Mouse (Mus musculus): ENCODE data around the gene Gprc5d. TPM values are rescaled to one million over a fixed set of nuclear protein-coding genes. Genes with fewer than 3 reads are reported as not detected.

Gene Gprc5d
- polyA plus RNA-seq, 1 experiment from 2014 or later, result not detected

DNA sequence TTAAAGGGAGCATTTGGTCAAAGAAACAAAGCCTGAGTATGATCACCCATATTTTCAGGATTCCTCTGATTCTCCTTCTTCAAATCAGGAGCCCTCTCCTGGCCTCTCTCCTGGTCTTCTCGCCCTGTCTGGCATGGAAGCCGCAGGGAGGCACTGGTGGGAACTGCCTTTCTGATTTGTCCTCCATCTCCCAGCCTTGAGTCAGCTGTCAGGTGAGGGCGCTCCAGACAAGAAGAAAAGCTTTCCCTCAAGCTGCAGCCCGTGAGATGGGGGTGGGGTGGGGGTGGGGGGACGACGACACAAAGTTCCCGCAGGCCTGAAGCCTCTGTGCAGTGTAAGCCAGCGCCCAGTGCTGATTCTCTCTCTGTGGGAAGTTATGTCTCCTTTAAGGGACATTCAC lies 28.3 kb downstream of the Gprc5d start:
- no peak overlapping the region for H3K4me2 ChIP-seq (replicated peaks)
- H3K4me1 ChIP-seq, result peaks cover 5% of the 10 kb centered on the region; the same call in 1 of the 2 replicates
- H3K9ac ChIP-seq, result no peak overlapping the region
- no peak overlapping the region for H3K27ac ChIP-seq
- H3K4me3 ChIP-seq, result no peak overlapping the region
- WGBS, result 18% methylated on average over 8 of the region's 8 CpGs
- no peak for ATAC-seq (ENCODE audit: insufficient number of reproducible peaks, insufficient read depth, low FRiP score, low TSS enrichment)
- H3K27me3 ChIP-seq, result no peaks in the 10 kb centered on the region
- H3K36me3 ChIP-seq, result no peaks in the 10 kb centered on the region
- no peaks in the 10 kb centered on the region for H3K9me3 ChIP-seq

DNA sequence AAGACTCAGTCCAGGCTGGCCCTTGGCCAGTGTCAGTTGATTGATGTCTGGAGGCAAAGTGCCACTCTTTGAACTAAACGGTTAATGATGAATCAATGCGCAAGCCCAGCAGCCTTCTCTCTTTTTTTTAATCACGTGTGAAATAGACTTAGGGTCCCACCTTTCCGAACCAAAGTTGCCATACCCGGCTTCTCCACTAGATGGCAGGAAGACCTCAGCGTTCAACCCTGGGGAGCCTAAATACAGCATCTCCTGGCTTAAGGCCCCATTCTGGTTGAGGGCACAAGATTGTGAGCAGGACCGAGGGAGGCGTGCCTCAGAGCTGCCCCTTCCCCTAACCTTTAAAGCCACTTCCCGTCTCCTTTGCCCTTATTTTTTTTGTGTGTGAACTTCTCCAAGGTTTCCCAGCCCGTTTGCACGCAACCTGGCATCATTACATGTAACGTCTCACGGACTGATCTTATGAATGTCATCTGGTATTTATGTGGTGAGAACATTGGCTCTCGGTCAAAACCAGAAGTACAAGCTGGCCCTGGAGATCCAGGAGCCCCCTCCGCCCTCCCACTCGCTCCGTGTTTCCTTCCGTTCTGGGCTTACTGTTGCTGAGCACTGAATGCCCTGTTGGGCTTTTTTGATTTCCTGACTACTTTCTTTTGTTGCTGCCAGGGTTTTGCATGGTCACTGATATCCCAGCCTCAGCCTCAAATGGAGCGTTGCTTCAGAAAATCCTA lies 30.2 kb downstream of the Gprc5d start:
- H3K4me3 ChIP-seq, result no peak overlapping the region
- no peaks in the 10 kb centered on the region for H3K27me3 ChIP-seq
- H3K9ac ChIP-seq, result no peak overlapping the region
- H3K9me3 ChIP-seq, result no peaks in the 10 kb centered on the region
- H3K36me3 ChIP-seq, result no peaks in the 10 kb centered on the region
- H3K4me2 ChIP-seq (replicated peaks), result peak overlapping the region; percentile 39
- peak; percentile 77; the same call in 1 of the 2 replicates for ATAC-seq (ENCODE audit: insufficient number of reproducible peaks, insufficient read depth, low FRiP score, low TSS enrichment)
- H3K27ac ChIP-seq, result 0 out of 2 replicates have a peak overlapping the region, but pooled peaks have one; percentile 30
- 22% methylated on average over 19 of the region's 19 CpGs for WGBS
- peaks cover 5% of the 10 kb centered on the region; the same call in 1 of the 2 replicates for H3K4me1 ChIP-seq

DNA sequence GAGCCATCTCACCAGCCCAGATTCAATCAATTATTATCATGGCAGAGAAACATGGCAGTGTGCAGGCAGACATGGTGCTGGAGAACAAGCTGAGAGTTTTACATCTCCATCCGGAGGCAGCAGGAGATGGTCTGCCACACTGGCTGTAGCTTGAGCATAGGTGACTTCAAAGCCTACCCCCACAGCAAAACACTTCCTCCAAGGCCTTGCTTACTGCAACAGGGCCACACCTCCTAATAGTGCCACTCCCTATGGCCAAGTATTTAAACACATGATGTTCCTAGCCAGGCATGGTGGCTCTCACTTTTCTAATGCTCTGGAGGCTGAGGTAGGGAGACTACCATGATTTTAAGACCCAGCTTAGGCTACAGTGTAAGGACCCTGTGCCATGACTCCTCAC lies 32.4 kb downstream of the Gprc5d start:
- ATAC-seq (ENCODE audit: insufficient number of reproducible peaks, insufficient read depth, low FRiP score, low TSS enrichment), result no peak
- Histone ChIP-seq H3K4me3 (no peak overlapping the region), H3K9me3 (no peaks in the 10 kb centered on the region)

DNA sequence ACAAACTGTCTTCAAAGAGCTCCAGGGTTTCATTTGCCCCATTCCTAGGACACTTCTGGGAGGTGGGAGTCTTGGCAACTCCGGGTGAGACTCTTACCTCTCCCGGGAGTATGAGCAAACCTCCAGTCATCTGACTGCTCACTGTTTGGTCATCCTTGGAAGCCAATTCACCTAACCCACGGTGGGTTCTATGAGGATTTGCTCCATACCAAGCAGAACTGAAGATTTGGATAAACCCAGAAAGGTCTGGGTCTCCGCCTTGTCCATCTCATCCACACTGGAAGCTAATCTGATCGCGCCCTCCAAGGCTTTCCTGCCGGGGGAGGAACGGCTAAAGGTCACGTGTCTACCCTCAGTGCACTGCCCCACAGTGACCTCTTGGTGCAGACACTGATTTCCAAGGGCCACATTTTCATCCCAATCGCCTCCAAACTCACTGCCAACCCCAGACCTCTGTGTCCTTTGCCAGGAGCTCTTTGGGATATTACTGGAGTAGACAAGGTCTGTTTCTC lies 34.0 kb downstream of the Gprc5d start:
- Histone ChIP-seq H3K27me3 (no peaks in the 10 kb centered on the region), H3K4me1 (peaks cover 5% of the 10 kb centered on the region; the same call in 1 of the 2 replicates), H3K36me3 (no peaks in the 10 kb centered on the region), H3K4me2 (replicated peaks) (no peak overlapping the region), H3K27ac (no peak overlapping the region), H3K9ac (no peak overlapping the region), H3K9me3 (no peaks in the 10 kb centered on the region), H3K4me3 (no peak overlapping the region)
- ATAC-seq (ENCODE audit: insufficient number of reproducible peaks, insufficient read depth, low FRiP score, low TSS enrichment), result no peak
- WGBS, result 66% methylated on average over 10 of the region's 10 CpGs

More for the DNA sequence above, 32.4 kb downstream of the Gprc5d start:
- H3K36me3 ChIP-seq, result no peaks in the 10 kb centered on the region
- H3K4me2 ChIP-seq (replicated peaks), result no peak overlapping the region
- H3K27me3 ChIP-seq, result no peaks in the 10 kb centered on the region
- WGBS, result 90% methylated on average over 1 of the region's 1 CpGs
- H3K27ac ChIP-seq, result no peak overlapping the region
- no peak overlapping the region for H3K9ac ChIP-seq
- H3K4me1 ChIP-seq, result peaks cover 5% of the 10 kb centered on the region; the same call in 1 of the 2 replicates

DNA sequence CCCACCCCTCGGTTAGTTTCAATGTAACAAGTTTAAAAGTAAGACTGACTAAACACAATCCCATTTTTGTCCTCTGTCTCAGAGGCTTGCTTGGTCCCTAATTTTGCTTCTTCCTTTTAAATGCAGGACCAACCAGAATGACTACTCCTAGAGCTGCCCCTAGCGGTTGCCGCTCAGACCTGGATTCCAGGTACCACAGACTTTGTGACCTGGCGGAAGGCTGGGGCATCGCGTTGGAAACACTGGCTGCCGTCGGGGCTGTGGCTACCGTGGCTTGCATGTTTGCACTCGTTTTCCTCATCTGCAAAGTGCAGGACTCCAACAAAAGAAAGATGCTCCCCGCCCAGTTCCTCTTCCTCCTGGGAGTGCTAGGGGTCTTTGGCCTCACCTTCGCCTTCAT lies 39.7 kb downstream of the Gprc5d start:
- ATAC-seq (ENCODE audit: insufficient number of reproducible peaks, insufficient read depth, low FRiP score, low TSS enrichment), result no peak
- H3K9me3 ChIP-seq, result no peaks in the 10 kb centered on the region
- no peak overlapping the region for H3K4me2 ChIP-seq (replicated peaks)
- H3K36me3 ChIP-seq, result no peaks in the 10 kb centered on the region
- 44% methylated on average over 12 of the region's 12 CpGs for WGBS
- H3K4me3 ChIP-seq, result no peak overlapping the region
- no peak overlapping the region for H3K27ac ChIP-seq
- H3K27me3 ChIP-seq, result no peaks in the 10 kb centered on the region
- H3K9ac ChIP-seq, result no peak overlapping the region
- H3K4me1 ChIP-seq, result no peaks in the 10 kb centered on the region

DNA sequence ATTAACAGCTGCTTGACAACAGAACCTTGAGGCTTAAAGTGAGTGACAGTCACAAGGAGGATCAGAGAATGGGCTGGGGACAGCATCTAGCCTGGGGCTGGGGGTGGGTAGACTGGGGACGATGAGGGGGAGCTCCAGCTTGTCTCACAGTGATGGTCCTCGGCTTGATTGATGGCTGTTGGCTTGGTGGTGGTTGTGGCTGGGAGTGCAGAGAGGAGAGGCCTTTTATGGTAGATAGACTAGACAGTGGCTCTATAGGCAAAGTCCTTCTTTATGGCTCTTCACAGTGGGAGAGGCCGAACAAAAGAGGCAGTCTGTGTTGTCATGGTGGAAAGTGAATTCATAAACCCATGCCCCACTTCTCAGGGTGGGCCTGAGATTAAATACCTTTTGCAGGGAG lies 41.9 kb downstream of the Gprc5d start:
- Histone ChIP-seq H3K9ac (no peak overlapping the region), H3K9me3 (no peaks in the 10 kb centered on the region), H3K27me3 (no peaks in the 10 kb centered on the region), H3K4me2 (replicated peaks) (no peak overlapping the region), H3K27ac (no peak overlapping the region), H3K36me3 (no peaks in the 10 kb centered on the region), H3K4me3 (no peak overlapping the region), H3K4me1 (no peaks in the 10 kb centered on the region)
- WGBS, result 46% methylated on average over 3 of the region's 3 CpGs
- no peak for ATAC-seq (ENCODE audit: insufficient number of reproducible peaks, insufficient read depth, low FRiP score, low TSS enrichment)

DNA sequence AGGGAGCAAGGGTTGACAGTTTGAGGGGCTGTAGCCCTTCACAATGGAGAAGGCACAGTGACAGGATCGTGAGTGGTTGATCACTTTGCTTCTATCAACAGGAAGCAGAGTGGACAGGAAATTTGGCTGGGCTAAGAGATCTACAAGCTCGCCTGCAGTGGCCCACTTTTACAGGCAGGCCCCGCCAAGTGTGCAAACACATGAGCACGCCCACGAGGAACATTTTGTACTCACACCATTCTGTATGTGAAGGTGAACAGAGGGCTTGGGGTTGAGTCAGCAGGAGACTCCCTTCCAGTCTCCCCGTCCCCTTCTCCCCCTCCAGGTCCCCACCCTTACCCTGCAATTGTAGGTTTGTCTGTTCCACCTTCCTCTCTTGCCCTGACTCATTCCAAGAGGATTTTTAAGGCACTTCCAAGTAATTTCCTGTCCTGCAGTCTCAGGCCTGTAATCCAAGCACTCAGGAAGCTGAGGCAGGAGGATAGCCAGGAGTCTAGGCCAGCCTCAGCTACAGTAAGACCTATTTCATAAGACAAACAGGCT lies 43.6 kb downstream of the Gprc5d start:
- H3K27ac ChIP-seq, result no peak overlapping the region
- no peak overlapping the region for H3K4me3 ChIP-seq
- H3K27me3 ChIP-seq, result no peaks in the 10 kb centered on the region
- no peaks in the 10 kb centered on the region for H3K4me1 ChIP-seq
- WGBS, result 81% methylated on average over 6 of the region's 6 CpGs
- no peak overlapping the region for H3K4me2 ChIP-seq (replicated peaks)
- no peaks in the 10 kb centered on the region for H3K9me3 ChIP-seq
- no peak for ATAC-seq (ENCODE audit: insufficient number of reproducible peaks, insufficient read depth, low FRiP score, low TSS enrichment)
- H3K36me3 ChIP-seq, result no peaks in the 10 kb centered on the region
- no peak overlapping the region for H3K9ac ChIP-seq

DNA sequence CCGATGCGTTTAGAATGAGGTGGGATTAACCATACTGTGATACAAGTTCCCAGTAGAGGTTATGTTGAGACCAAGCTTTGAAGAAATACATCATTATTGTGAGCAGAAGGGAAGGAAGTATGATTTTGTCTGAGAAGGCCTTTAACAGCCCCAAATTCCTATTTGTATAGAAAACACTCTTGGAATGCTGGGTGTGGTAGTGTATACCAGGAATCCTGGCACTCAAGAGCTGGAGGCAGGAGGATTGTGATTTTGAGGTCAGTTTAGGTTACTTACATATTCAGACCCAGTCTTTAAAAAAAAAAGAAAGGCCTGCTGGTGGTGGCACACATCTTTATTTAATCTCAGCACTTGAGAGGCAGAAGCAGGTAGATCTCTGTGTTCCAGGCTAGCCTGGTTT lies 47.7 kb downstream of the Gprc5d start:
- no peaks in the 10 kb centered on the region for H3K36me3 ChIP-seq
- 84% methylated on average over 2 of the region's 2 CpGs for WGBS
- H3K4me2 ChIP-seq (replicated peaks), result no peak overlapping the region
- no peaks in the 10 kb centered on the region for H3K9me3 ChIP-seq
- H3K27ac ChIP-seq, result no peak overlapping the region
- peaks cover 6% of the 10 kb centered on the region; the same call in 1 of the 2 replicates for H3K4me1 ChIP-seq
- H3K9ac ChIP-seq, result no peak overlapping the region
- H3K4me3 ChIP-seq, result no peak overlapping the region
- no peak for ATAC-seq (ENCODE audit: insufficient number of reproducible peaks, insufficient read depth, low FRiP score, low TSS enrichment)
- H3K27me3 ChIP-seq, result peaks cover 8% of the 10 kb centered on the region; the same call in 1 of the 2 replicates

DNA sequence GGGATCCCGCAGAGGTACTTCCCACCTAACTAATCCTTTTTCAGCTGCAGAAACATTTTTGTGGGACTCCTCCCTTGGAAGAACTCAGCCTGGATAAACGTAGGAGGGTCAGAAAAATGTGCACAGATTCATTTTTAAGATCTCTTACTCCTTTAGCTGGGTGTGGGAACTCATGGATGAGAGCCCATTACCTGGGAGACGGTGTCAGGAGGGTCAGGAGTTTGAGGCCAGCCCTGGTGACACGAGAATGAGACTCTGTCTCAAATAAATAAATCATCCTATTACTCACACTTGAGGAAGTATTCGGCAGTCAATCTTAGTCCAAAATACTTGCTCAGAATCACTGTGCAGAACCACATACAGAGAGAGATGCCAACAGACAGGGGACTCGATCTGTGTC lies 48.2 kb downstream of the Gprc5d start:
- H3K9ac ChIP-seq, result no peak overlapping the region
- 75% methylated on average over 6 of the region's 6 CpGs for WGBS
- H3K36me3 ChIP-seq, result no peaks in the 10 kb centered on the region
- H3K4me3 ChIP-seq, result no peak overlapping the region
- no peak overlapping the region for H3K27ac ChIP-seq
- peaks cover 9% of the 10 kb centered on the region for H3K4me1 ChIP-seq
- H3K4me2 ChIP-seq (replicated peaks), result no peak overlapping the region
- H3K27me3 ChIP-seq, result peaks cover 12% of the 10 kb centered on the region
- no peak for ATAC-seq (ENCODE audit: insufficient number of reproducible peaks, insufficient read depth, low FRiP score, low TSS enrichment)
- no peaks in the 10 kb centered on the region for H3K9me3 ChIP-seq

DNA sequence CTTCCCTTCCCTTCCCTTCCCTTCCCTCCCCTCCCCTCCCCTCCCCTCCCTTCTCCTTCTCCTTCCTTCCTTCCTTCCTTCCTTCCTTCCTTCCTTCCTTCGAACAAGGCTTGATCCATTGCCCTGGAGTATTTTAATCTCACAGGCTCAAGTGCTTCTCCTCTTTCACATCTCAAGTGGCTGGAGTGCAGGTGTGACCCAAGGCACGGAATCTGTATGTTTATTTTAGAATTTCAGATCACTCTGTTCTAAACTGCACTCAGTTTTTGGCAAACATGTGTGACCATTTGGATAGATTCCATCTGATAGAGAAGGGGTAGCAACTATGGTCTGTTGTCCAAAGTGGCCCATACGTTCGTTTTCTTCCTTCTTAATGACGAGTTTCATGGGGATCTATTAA lies 49.9 kb downstream of the Gprc5d start:
- no peaks in the 10 kb centered on the region for H3K36me3 ChIP-seq
- WGBS, result 65% methylated on average over 5 of the region's 5 CpGs
- H3K27me3 ChIP-seq, result peaks cover 25% of the 10 kb centered on the region
- H3K4me3 ChIP-seq, result no peak overlapping the region
- no peak for ATAC-seq (ENCODE audit: insufficient number of reproducible peaks, insufficient read depth, low FRiP score, low TSS enrichment)
- H3K9ac ChIP-seq, result no peak overlapping the region
- H3K9me3 ChIP-seq, result no peaks in the 10 kb centered on the region
- H3K4me2 ChIP-seq (replicated peaks), result no peak overlapping the region
- peaks cover 9% of the 10 kb centered on the region for H3K4me1 ChIP-seq
- no peak overlapping the region for H3K27ac ChIP-seq

DNA sequence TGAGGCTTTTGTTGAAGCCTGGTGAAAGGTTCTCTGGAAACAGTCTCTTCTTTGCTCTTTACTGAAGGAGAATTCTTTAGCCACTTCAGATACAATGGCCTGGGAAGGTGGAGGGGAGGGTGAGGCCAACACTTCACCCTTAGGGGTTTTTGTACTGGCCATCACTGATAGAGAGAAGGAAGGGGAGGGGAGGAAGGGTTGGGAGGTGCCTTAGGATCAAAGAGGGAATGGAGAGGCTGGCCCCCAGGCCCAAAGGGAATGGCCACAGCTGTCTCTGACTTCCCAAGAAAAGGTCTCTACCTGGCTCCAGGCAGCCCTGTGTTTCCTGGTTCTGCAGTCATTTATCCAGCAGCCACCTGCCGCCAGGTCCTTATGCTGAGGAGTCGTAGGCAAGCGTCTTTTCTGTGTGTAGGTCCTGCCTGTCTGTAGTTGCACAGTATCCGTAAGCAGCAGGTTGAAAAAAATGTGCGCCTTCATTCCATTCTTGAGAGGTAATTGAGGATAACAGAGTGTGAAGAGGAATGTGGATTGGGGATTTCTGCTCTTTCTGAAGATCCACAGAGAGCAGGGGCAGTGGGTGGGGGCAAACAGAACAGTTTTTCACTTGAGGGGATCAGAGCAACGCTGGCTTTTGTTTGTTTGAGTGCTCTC lies 51.2 kb downstream of the Gprc5d start:
- no peak for ATAC-seq (ENCODE audit: insufficient number of reproducible peaks, insufficient read depth, low FRiP score, low TSS enrichment)
- WGBS, result 36% methylated on average over 6 of the region's 6 CpGs
- H3K9me3 ChIP-seq, result no peaks in the 10 kb centered on the region
- no peak overlapping the region for H3K27ac ChIP-seq
- H3K4me2 ChIP-seq (replicated peaks), result no peak overlapping the region
- peaks cover 9% of the 10 kb centered on the region for H3K4me1 ChIP-seq
- peaks cover 25% of the 10 kb centered on the region for H3K27me3 ChIP-seq
- no peak overlapping the region for H3K4me3 ChIP-seq
- H3K9ac ChIP-seq, result no peak overlapping the region
- no peaks in the 10 kb centered on the region for H3K36me3 ChIP-seq

Data from embryonic facial prominence, embryonic 12.5 days (tissue).